Mouse (Mus musculus) limb, embryonic 13.5 days (tissue): ENCODE results near the gene AK157302. TPM values are rescaled to one million over a fixed set of nuclear protein-coding genes. Genes with fewer than 3 reads are reported as not detected.
"Not testable (repeated sequence)": the region's sequence is repeated elsewhere in the genome, so short reads cannot be mapped to it uniquely, and the experiment has no call there.

ENCODE experiments used
- ATAC-seq: fragments of 200-750 bp; cut with Nextera tagmentation; 2 replicates; pipeline ENCODE4 v1.8.0; 2017; ENCODE audit warnings: low read depth, moderate number of reproducible peaks, moderate TSS enrichment; ENCODE audit not compliant: low FRiP score
- H3K27ac ChIP-seq: fragments of 300-500 bp; sonication (generic); 2 replicates; pipeline ENCODE4 v1.5.1; 2015; ENCODE audit warnings: inconsistent platforms, mild to moderate bottlenecking, moderate library complexity
- H3K27me3 ChIP-seq: fragments of 300-500 bp; sonication (generic); 2 replicates; pipeline ENCODE4 v1.6.1; 2015; ENCODE audit warnings: mild to moderate bottlenecking, inconsistent platforms
- H3K36me3 ChIP-seq: fragments of 300-500 bp; sonication (generic); 2 replicates; pipeline ENCODE4 v1.6.1; 2015; ENCODE audit warnings: inconsistent platforms, mild to moderate bottlenecking, moderate library complexity
- H3K4me1 ChIP-seq: fragments of 300-500 bp; sonication (generic); 2 replicates; pipeline ENCODE4 v1.6.1; 2015; ENCODE audit warnings: inconsistent platforms
- H3K4me2 ChIP-seq: fragments of 300-500 bp; sonication (generic); replicated peaks from 2 replicates; pipeline ENCODE4 v1.6.1; 2015; ENCODE audit warnings: inconsistent platforms, mild to moderate bottlenecking, moderate library complexity
- H3K4me3 ChIP-seq: fragments of 300-500 bp; sonication (generic); 2 replicates; pipeline ENCODE4 v1.5.1; 2015; ENCODE audit warnings: moderate library complexity, mild to moderate bottlenecking, inconsistent platforms
- H3K9ac ChIP-seq: fragments of 300-500 bp; sonication (generic); 2 replicates; pipeline ENCODE4 v1.6.1; 2015; ENCODE audit warnings: mild to moderate bottlenecking, inconsistent platforms
- H3K9me3 ChIP-seq: fragments of 300-500 bp; sonication (generic); 2 replicates; pipeline ENCODE4 v1.6.1; 2016; ENCODE audit warnings: inconsistent platforms
- WGBS: fragments of 180-500 bp; shearing (Covaris S2); methylation state at CpG from one replicate; pipeline ENCODE4 v1.1.7; 2015; 5-methylcytosine and 5-hydroxymethylcytosine counted together
- polyA plus RNA-seq: library from polyadenylated mRNA; unstranded; fragments of >200 nt; fragmentation: Nextera tagmentation; extraction: Ambion mirVana; gene quantifications from 2 replicates; pipeline ENCODE4 v1.2.1, GENCODE M21; 2015

The AK157302 gene
- polyA plus RNA-seq, 1 experiment from 2014 or later: 0.14 TPM

DNA sequence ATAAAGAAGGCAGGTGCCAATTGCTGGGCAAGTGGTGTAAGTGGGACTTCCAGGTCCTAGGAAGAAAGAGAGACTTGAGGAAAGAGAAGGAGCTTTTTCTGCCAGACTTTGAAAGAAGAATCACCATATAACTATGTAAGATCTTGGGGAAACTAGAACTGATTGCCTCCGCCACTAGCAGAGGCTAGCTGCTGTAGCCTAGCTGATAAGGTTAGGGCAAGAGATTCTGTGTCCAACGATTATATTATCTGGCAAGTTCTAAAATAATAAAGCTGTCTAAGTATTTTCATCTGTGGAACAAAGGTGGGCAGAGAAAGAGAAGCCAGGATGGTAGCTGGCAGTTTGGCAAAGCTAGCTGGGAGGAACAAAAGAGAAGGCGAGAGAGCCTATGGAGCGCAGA is 22.6 kb upstream of the AK157302 start:
- Histone ChIP-seq H3K27me3 (peaks cover 13% of the 10 kb centered on the region), H3K36me3 (no peaks in the 10 kb centered on the region), H3K4me2 (no peak overlapping the region), H3K9ac (no peak overlapping the region), H3K9me3 (0 out of 2 replicates have a peak, but pooled peaks cover under 1% of the 10 kb centered on the region), H3K27ac (no peak overlapping the region), H3K4me1 (no peaks in the 10 kb centered on the region), H3K4me3 (no peak overlapping the region)
- WGBS: 34% methylated on average over 4 of the region's 4 CpGs
- no peak for ATAC-seq

DNA sequence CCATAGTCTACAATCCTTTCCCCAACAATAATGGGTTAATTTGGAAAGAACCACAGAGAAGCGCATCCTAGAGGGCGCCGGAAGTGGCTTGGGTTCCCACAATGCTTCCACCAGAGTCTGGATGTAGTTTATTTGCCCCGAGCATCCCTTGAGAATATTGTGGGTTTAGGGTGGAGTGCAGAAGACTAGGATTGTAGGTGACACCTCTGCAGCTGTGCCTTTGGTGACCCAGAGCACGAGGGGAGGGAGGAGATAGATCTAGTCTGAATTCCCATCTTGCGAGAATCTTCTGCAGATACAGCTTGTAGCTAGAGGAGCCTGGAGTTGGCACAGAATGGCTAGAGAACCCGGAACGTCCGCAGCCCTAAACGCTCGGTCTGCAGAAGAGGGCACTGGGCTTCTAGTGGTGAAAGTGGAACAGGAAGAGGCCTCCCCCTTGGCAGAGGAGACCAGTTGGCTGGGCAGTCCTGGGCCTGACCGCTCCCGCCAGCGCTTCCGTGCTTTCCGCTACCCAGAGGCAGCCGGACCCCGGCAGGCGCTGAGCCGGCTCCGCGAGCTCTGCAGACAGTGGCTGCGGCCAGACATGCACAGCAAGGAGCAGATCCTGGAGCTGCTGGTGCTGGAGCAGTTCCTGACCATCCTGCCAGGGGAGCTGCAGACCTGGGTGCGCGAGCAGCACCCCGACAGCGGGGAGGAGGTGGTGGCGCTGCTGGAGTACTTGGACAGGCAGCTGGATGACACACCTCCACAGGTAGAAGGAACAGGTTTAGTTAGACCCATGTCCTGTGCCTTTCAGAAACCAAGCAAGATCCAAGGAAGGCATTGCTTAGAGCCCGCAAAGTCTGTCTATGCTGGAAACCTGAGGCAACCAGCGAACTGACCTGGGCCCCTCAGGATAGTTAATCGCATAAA is 16.0 kb upstream of the AK157302 start, which contains the start of the genes Zkscan4 and Gm10065:
Gene Zkscan4, plus strand, starts transcription at position 149 of the 912 bp plus-strand sequence.
Gene Gm10065, minus strand, starts transcription at position 683 of the 912 bp plus-strand sequence.
- not testable (repeated sequence) for H3K4me1 ChIP-seq, H3K27me3 ChIP-seq, H3K9me3 ChIP-seq, H3K36me3 ChIP-seq
- H3K4me2 ChIP-seq: peak within 1 kb of the TSS; percentile 71
- peak within 1 kb of the TSS; percentile 75 for H3K9ac ChIP-seq
- WGBS: 3% methylated on average over 31 of the region's 31 CpGs
- peak within 1 kb of the TSS; percentile 67; the same call in 1 of the 2 replicates for H3K27ac ChIP-seq
- H3K4me3 ChIP-seq: peak within 1 kb of the TSS; percentile 61
- peak; percentile 83 for ATAC-seq

DNA sequence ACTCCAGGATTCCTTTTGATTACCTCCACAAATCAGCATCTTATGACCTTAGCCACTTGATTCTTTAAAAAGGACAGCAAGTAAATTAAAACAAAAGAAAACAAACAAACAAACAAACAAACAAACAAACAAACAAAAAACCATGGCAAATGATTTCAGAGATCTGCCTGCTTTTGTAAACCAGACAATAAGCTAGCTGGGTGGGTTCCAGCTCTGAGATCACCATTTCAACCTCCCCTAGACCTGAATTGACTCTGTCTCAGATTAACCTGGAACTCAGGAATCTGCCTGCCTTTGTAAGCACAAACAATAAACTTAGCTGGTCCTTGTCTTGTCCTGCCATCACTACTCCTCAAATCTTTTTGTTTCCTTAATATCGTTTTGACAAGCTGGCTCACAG is 8.1 kb upstream of the AK157302 start:
- H3K4me3 ChIP-seq: no peak overlapping the region
- H3K9me3 ChIP-seq: peaks cover 4% of the 10 kb centered on the region; the same call in 1 of the 2 replicates
- H3K27ac ChIP-seq: no peak overlapping the region
- H3K27me3 ChIP-seq: no peaks in the 10 kb centered on the region
- H3K4me2 ChIP-seq: no peak overlapping the region
- no peak overlapping the region for H3K9ac ChIP-seq
- H3K36me3 ChIP-seq: peaks cover 15% of the 10 kb centered on the region
- no peaks in the 10 kb centered on the region for H3K4me1 ChIP-seq
- 89% methylated on average over 1 of the region's 1 CpGs for WGBS
- no peak for ATAC-seq

DNA sequence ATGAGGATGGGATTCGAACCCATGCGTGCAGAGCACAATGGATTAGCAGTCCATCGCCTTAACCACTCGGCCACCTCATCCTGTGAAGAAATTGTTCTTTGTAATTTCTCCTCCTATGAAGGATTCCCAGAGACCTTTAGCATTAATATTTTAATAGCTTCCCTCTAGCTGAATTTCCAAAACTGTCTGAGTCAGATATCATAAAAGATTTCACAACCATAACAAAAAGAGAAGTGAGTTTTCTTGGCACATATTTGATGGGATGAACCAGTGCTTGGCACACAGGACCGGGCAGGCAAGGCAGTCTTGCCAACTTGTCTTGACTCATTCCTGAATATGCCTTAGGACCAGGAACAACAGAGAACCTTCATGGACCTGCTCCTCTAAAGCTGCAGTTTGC is 2.2 kb upstream of the AK157302 start:
- no peak for ATAC-seq
- WGBS: 91% methylated on average over 5 of the region's 5 CpGs

DNA sequence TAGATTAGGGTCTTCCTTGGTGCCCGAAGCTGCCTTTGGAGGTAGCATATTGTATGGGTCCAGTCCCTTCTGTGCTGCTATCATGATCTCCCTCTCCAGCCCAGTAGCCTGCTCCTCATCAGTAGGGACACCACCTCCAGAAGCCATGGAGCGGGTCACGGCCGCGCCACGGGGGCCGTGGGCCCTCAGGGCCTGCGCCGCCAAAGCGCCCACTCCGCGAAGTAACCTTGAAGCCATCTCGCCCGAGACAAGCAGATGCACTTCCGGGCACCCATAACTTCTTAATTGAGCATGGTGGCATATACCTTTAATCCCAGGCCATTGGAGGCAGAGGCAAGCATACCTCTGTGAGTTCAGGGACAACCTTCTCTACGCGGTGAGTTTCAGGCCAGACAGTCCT is 6.2 kb downstream of the AK157302 start, which contains the start of gene Gm11273:
Gene Gm11273, minus strand, starts transcription at position 237 of the 400 bp plus-strand sequence.
- H3K4me1 ChIP-seq, H3K4me3 ChIP-seq, H3K4me2 ChIP-seq, H3K36me3 ChIP-seq, H3K9me3 ChIP-seq, H3K9ac ChIP-seq, ATAC-seq, H3K27me3 ChIP-seq, H3K27ac ChIP-seq: not testable (repeated sequence)
- 91% methylated on average over 17 of the region's 17 CpGs for WGBS

More for the DNA sequence above, 2.2 kb upstream of the AK157302 start:
- Histone ChIP-seq H3K4me2 (no peak overlapping the region), H3K4me3 (no peak overlapping the region), H3K9ac (no peak overlapping the region), H3K36me3 (no peaks in the 10 kb centered on the region), H3K27me3 (no peaks in the 10 kb centered on the region), H3K27ac (no peak overlapping the region), H3K9me3 (no peaks in the 10 kb centered on the region), H3K4me1 (no peaks in the 10 kb centered on the region)

- H3K27ac ChIP-seq: no peak overlapping the region
- no peak overlapping the region for H3K4me3 ChIP-seq
- no peaks in the 10 kb centered on the region for H3K4me1 ChIP-seq
- H3K4me2 ChIP-seq: no peak overlapping the region
- WGBS: 82% methylated on average over 5 of the region's 5 CpGs
- H3K9me3 ChIP-seq: no peaks in the 10 kb centered on the region
- H3K27me3 ChIP-seq: no peaks in the 10 kb centered on the region
- H3K9ac ChIP-seq: no peak overlapping the region
- ATAC-seq: no peak
- H3K36me3 ChIP-seq: no peaks in the 10 kb centered on the region
These were observed 7.3 kb downstream of the AK157302 start for GRCm38 (mm10) chr13:21502296-21502695.

GRCm38 (mm10) chr13:21506221-21506649 is 11.2 kb downstream of the AK157302 start:
- Histone ChIP-seq H3K9me3 (no peaks in the 10 kb centered on the region), H3K9ac (peak overlapping the region; percentile 65), H3K4me1 (no peaks in the 10 kb centered on the region), H3K27ac (peak overlapping the region; percentile 89), H3K36me3 (no peaks in the 10 kb centered on the region), H3K4me3 (peak overlapping the region; percentile 63), H3K27me3 (no peaks in the 10 kb centered on the region), H3K4me2 (peak overlapping the region; percentile 61)
- 1% methylated on average over 21 of the region's 21 CpGs for WGBS
- peak; percentile 100 for ATAC-seq

- no peak for ATAC-seq
- Histone ChIP-seq H3K36me3 (peaks cover 19% of the 10 kb centered on the region), H3K4me2 (peak overlapping the region; percentile 67), H3K27ac (no peak overlapping the region), H3K4me3 (peak overlapping the region; percentile 77), H3K27me3 (no peaks in the 10 kb centered on the region), H3K4me1 (peaks cover 7% of the 10 kb centered on the region; the same call in 1 of the 2 replicates), H3K9ac (peak overlapping the region; percentile 39; the same call in 1 of the 2 replicates), H3K9me3 (no peaks in the 10 kb centered on the region)
- WGBS: 50% methylated on average over 7 of the region's 7 CpGs
These were observed 35.1 kb downstream of the AK157302 start for GRCm38 (mm10) chr13:21530136-21530535.

DNA sequence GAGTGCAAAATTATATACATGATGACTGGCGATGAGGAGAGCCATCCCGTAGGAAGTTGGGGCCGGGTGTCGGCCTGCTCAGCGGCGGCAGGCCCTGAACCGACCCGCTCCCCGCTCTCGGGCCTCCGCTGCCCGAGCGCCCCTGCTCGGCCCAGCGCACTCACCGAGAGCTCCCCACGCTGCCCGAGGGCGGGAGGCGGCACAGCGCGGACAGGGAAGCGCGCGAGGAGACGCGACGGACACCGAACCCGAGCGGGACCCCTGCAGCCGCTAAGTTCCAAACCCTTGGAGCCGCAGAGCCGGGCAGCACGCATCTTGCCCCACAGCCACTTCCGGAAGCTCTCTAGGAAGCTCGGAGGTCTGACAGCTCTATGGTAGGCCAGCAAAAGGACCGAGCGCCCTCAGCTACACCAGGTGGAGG is 35.8 kb downstream of the AK157302 start, which contains the start of gene Zkscan8:
Gene Zkscan8, minus strand, starts transcription at position 340 of the 421 bp plus-strand sequence.
- peaks cover 13% of the 10 kb centered on the region for H3K36me3 ChIP-seq

GRCm38 (mm10) chr13:21542708-21543107 is 47.7 kb downstream of the AK157302 start, which contains the start of gene Olfr1366:
Gene Olfr1366 (minus strand): TSS chr13:21542808.
- Histone ChIP-seq H3K9me3 (no peaks in the 10 kb centered on the region), H3K27ac (no peak within 1 kb of the TSS), H3K27me3 (no peaks in the 10 kb centered on the region), H3K36me3 (no peaks in the 10 kb centered on the region), H3K4me3 (no peak within 1 kb of the TSS), H3K4me2 (no peak within 1 kb of the TSS), H3K9ac (no peak within 1 kb of the TSS), H3K4me1 (no peaks in the 10 kb centered on the region)
- no peak for ATAC-seq
- WGBS: 62% methylated on average over 1 of the region's 1 CpGs

More for the DNA sequence above, 35.8 kb downstream of the AK157302 start, which contains the start of gene Zkscan8:
- no peaks in the 10 kb centered on the region for H3K9me3 ChIP-seq
- H3K27ac ChIP-seq: peak within 1 kb of the TSS; percentile 95
- H3K4me2 ChIP-seq: peak within 1 kb of the TSS; percentile 68
- H3K4me1 ChIP-seq: peaks cover 7% of the 10 kb centered on the region; the same call in 1 of the 2 replicates
- H3K27me3 ChIP-seq: no peaks in the 10 kb centered on the region
- peak within 1 kb of the TSS; percentile 98 for H3K9ac ChIP-seq
- peak; percentile 99 for ATAC-seq
- under 1% methylated on average over 39 of the region's 39 CpGs for WGBS
- H3K4me3 ChIP-seq: peak within 1 kb of the TSS; percentile 77
